ENCODE assay signal across 8 mouse cellular contexts in the genomic region with DNA sequence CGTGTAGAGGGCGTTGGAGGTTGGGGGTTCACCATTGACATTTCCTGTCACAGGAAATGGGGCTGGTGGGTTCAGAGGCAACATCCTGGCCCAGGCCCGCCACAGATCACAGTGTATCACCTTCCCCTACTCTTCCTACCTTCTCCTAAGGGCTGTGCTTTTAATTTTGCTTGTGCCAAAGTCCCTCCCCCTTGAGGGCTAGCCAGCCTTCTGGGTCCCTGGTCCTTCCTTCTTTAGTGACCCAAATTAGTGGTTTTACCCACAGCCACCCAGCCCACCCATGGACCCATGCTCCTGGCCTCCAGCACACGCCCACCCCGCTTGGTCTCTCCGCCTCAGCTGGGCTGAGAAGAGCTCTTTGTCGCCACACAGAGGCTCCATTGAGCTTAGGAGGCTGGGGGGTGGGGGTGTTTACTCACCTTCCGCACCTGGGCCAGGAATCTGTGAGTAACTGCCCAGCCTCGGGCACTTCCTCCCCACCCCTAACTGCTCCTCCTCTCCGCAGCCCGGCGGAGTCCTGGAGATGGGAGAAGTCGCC. TPM values are rescaled to one million over a fixed set of nuclear protein-coding genes. Genes with fewer than 3 reads are reported as not detected.
DNase-seq lines count a peak whose midpoint lies in the region; ATAC-seq and TF ChIP-seq lines count a peak whose summit lies in the region.

No protein-coding gene starts in this region.

- H3K27me3 ChIP-seq in kidney, embryonic 16.5 days (ENCODE audit: insufficient read depth, low read length) = no peaks in the 10 kb centered on the region
- H3K27me3 ChIP-seq in kidney, adult 2 months (replicated peaks; ENCODE audit: control insufficient read depth, insufficient read depth, low read length) = no peaks in the 10 kb centered on the region
- H3K27me3 ChIP-seq in embryonic facial prominence, embryonic 10.5 days (replicated peaks; ENCODE audit: low read depth, poor library complexity, severe bottlenecking) = no peaks in the 10 kb centered on the region
- H3K27me3 ChIP-seq in liver, embryonic 13.5 days = no peaks in the 10 kb centered on the region

- no peak overlapping the region for H3K4me3 ChIP-seq in kidney, embryonic 16.5 days (ENCODE audit: low read length)
- H3K4me3 ChIP-seq in kidney, adult 2 months (ENCODE audit: insufficient read depth, low read depth, low read length) = no peak overlapping the region
- peak overlapping the region; percentile 38 for H3K4me3 ChIP-seq in embryonic facial prominence, embryonic 10.5 days
- no peak overlapping the region for H3K4me3 ChIP-seq in liver, embryonic 13.5 days (replicated peaks)

- H3K9me3 ChIP-seq in kidney, embryonic 16.5 days (ENCODE audit: low read length) = no peaks in the 10 kb centered on the region
- no peaks in the 10 kb centered on the region for H3K9me3 ChIP-seq in embryonic facial prominence, embryonic 10.5 days
- H3K9me3 ChIP-seq in liver, embryonic 13.5 days (replicated peaks) = no peaks in the 10 kb centered on the region

- no peak for TF ChIP-seq POLR2A in kidney, adult 2 months (IDR thresholded peaks at IDR 0.05; ENCODE audit: low read depth, low read length)

- H3K36me3 ChIP-seq in kidney, embryonic 16.5 days (ENCODE audit: insufficient read depth, low read length) = peaks cover 20% of the 10 kb centered on the region; the same call in 1 of the 2 replicates
- no peaks in the 10 kb centered on the region for H3K36me3 ChIP-seq in kidney, adult 2 months (ENCODE audit: control insufficient read depth, insufficient read depth, low read length)
- H3K36me3 ChIP-seq in embryonic facial prominence, embryonic 10.5 days (replicated peaks) = peaks cover 38% of the 10 kb centered on the region
- H3K36me3 ChIP-seq in liver, embryonic 13.5 days = peaks cover 49% of the 10 kb centered on the region

- H3K27ac ChIP-seq in kidney, embryonic 16.5 days (ENCODE audit: low read length) = peak overlapping the region; percentile 8; the same call in 1 of the 2 replicates
- H3K27ac ChIP-seq in kidney, adult 2 months (ENCODE audit: insufficient read depth, low read depth, low read length) = no peak overlapping the region
- H3K27ac ChIP-seq in embryonic facial prominence, embryonic 10.5 days (replicated peaks) = peak overlapping the region; percentile 73
- peak overlapping the region; percentile 44; the same call in 1 of the 2 replicates for H3K27ac ChIP-seq in liver, embryonic 13.5 days

- peak overlapping the region; percentile 14; the same call in 1 of the 2 replicates for H3K4me2 ChIP-seq in kidney, embryonic 16.5 days (replicated peaks; ENCODE audit: low read depth, low read length)
- peak overlapping the region; percentile 93 for H3K4me2 ChIP-seq in liver, embryonic 13.5 days

- peaks cover 30% of the 10 kb centered on the region for H3K4me1 ChIP-seq in kidney, embryonic 16.5 days (ENCODE audit: insufficient read depth, low read length)
- peaks cover 5% of the 10 kb centered on the region; the same call in 1 of the 2 replicates for H3K4me1 ChIP-seq in kidney, adult 2 months (ENCODE audit: control insufficient read depth, insufficient read depth, low read length)
- peaks cover 55% of the 10 kb centered on the region for H3K4me1 ChIP-seq in embryonic facial prominence, embryonic 10.5 days
- H3K4me1 ChIP-seq in liver, embryonic 13.5 days (replicated peaks) = peaks cover 51% of the 10 kb centered on the region

- ATAC-seq in kidney, embryonic 16.5 days (ENCODE audit: low FRiP score, low TSS enrichment) = no peak
- ATAC-seq in liver, embryonic 13.5 days (ENCODE audit: low read depth) = no peak

- no peak for TF ChIP-seq CTCF in kidney, adult 2 months (conservative IDR thresholded peaks at IDR 0.05; ENCODE audit: insufficient read depth, insufficient read length, low read depth, low read length)

- WGBS in kidney, embryonic 16.5 days = 19% methylated on average over 13 of the region's 13 CpGs
- 51% methylated on average over 13 of the region's 13 CpGs for WGBS in kidney, adult 2 months
- 10% methylated on average over 13 of the region's 13 CpGs for WGBS in embryonic facial prominence, embryonic 10.5 days
- WGBS in liver, embryonic 13.5 days (ENCODE audit: insufficient replicate concordance) = 45% methylated on average over 13 of the region's 13 CpGs

- DNase-seq in kidney, adult 2 months = no peak
- DNase-seq in embryonic facial prominence, embryonic 10.5 days (ENCODE audit: low spot score) = peak; percentile 65
- no peak for DNase-seq in liver, embryonic 13.5 days
- DNase-seq in spleen, postnatal 36 days (ENCODE audit: low spot score in 2 of 2) = peak; percentile 82 to 83
- no peak for DNase-seq in adrenal gland, postnatal 36 days
- no peak for DNase-seq in layer of hippocampus, adult 11-12 months (ENCODE audit: low spot score)
- no peak for DNase-seq in right cerebral cortex, adult 2 months (ENCODE audit: low spot score in 2 of 2)

- peak overlapping the region; percentile 13; the same call in 1 of the 2 replicates for H3K9ac ChIP-seq in kidney, embryonic 16.5 days (replicated peaks; ENCODE audit: low read length)
- peak overlapping the region; percentile 89 for H3K9ac ChIP-seq in liver, embryonic 13.5 days

RNA-seq across cellular contexts. Expression of a gene that starts 4.6 kb away (rescaled TPM):
- polyA plus RNA-seq in kidney, embryonic 16.5 days (2015; fragmentation: Nextera tagmentation; extraction: Ambion mirVana) = 94.7 and 105 TPM in 2 replicates
- 92.6 and 111 TPM in 2 replicates for polyA plus RNA-seq in kidney, adult 2 months (2012; rRNA removed)
- polyA plus RNA-seq in embryonic facial prominence, embryonic 10.5 days (2016; fragmentation: Nextera tagmentation; extraction: Ambion mirVana) = 79.9 and 87.0 TPM in 2 replicates
- polyA plus RNA-seq in liver, embryonic 13.5 days (2015; fragmentation: Nextera tagmentation; extraction: Ambion mirVana) = 44.3 and 48.2 TPM in 2 replicates
- 10 to 100 TPM; 79.5 to 91.5 TPM for total RNA-seq in adrenal gland, postnatal 36 days (2021)

RNA-seq across cellular contexts. Expression of a gene that starts 10.1 kb away (rescaled TPM):
- polyA plus RNA-seq in kidney, embryonic 16.5 days (2015; fragmentation: Nextera tagmentation; extraction: Ambion mirVana) = 1.8 and 2.0 TPM in 2 replicates
- 2.0 and 27.1 TPM in 2 replicates for polyA plus RNA-seq in kidney, adult 2 months (2012; rRNA removed)
- 0.26 and 0.40 TPM in 2 replicates for polyA plus RNA-seq in embryonic facial prominence, embryonic 10.5 days (2016; fragmentation: Nextera tagmentation; extraction: Ambion mirVana)
- polyA plus RNA-seq in liver, embryonic 13.5 days (2015; fragmentation: Nextera tagmentation; extraction: Ambion mirVana) = 0.51 and 0.61 TPM in 2 replicates
- total RNA-seq in adrenal gland, postnatal 36 days (2021) = under 1 TPM; 0.20 to 0.26 TPM

RNA-seq across cellular contexts. Expression of a gene that starts 23.1 kb away (rescaled TPM):
- polyA plus RNA-seq in kidney, embryonic 16.5 days (2015; fragmentation: Nextera tagmentation; extraction: Ambion mirVana) = 2,217 and 2,364 TPM in 2 replicates
- polyA plus RNA-seq in kidney, adult 2 months (2012; rRNA removed) = 468 and 618 TPM in 2 replicates
- 2,181 and 2,235 TPM in 2 replicates for polyA plus RNA-seq in embryonic facial prominence, embryonic 10.5 days (2016; fragmentation: Nextera tagmentation; extraction: Ambion mirVana)
- polyA plus RNA-seq in liver, embryonic 13.5 days (2015; fragmentation: Nextera tagmentation; extraction: Ambion mirVana) = 1,483 and 1,612 TPM in 2 replicates
- 1,000 to 10,000 TPM in 1 of 2 experiments, 100 to 1,000 TPM in 1; 964 to 1,011 TPM for total RNA-seq in adrenal gland, postnatal 36 days (2021)

RNA-seq across cellular contexts. Expression of a gene that starts 37.0 kb away (rescaled TPM):
- not detected in 2 replicates for polyA plus RNA-seq in kidney, embryonic 16.5 days (2015; fragmentation: Nextera tagmentation; extraction: Ambion mirVana)
- not detected in 2 replicates for polyA plus RNA-seq in kidney, adult 2 months (2012; rRNA removed)
- 0.17 TPM in 1 of 2 replicates, not detected in the other for polyA plus RNA-seq in embryonic facial prominence, embryonic 10.5 days (2016; fragmentation: Nextera tagmentation; extraction: Ambion mirVana)
- not detected in 2 replicates for polyA plus RNA-seq in liver, embryonic 13.5 days (2015; fragmentation: Nextera tagmentation; extraction: Ambion mirVana)
- not detected for total RNA-seq in adrenal gland, postnatal 36 days (2021)

RNA-seq across cellular contexts. Expression of a gene that starts 37.4 kb away (rescaled TPM):
- polyA plus RNA-seq in kidney, embryonic 16.5 days (2015; fragmentation: Nextera tagmentation; extraction: Ambion mirVana) = not detected in 2 replicates
- polyA plus RNA-seq in kidney, adult 2 months (2012; rRNA removed) = 0.11 TPM in 1 of 2 replicates, not detected in the other
- not detected in 2 replicates for polyA plus RNA-seq in embryonic facial prominence, embryonic 10.5 days (2016; fragmentation: Nextera tagmentation; extraction: Ambion mirVana)
- not detected in 2 replicates for polyA plus RNA-seq in liver, embryonic 13.5 days (2015; fragmentation: Nextera tagmentation; extraction: Ambion mirVana)
- total RNA-seq in adrenal gland, postnatal 36 days (2021) = not detected

Comparison
In these comparisons a context has a peak if more than half of its experiments do, and no peak if none do; other contexts are left out.
1. DNase-seq: peak in embryonic facial prominence, embryonic 10.5 days (single experiment) and spleen, postnatal 36 days (2 of 2); none in kidney, adult 2 months (single experiment), liver, embryonic 13.5 days (single experiment), adrenal gland, postnatal 36 days (0 of 2), layer of hippocampus, adult 11-12 months (single experiment) and right cerebral cortex, adult 2 months (0 of 2).